Mouse (Mus musculus): ENCODE results near the gene Prr12.

DNA sequence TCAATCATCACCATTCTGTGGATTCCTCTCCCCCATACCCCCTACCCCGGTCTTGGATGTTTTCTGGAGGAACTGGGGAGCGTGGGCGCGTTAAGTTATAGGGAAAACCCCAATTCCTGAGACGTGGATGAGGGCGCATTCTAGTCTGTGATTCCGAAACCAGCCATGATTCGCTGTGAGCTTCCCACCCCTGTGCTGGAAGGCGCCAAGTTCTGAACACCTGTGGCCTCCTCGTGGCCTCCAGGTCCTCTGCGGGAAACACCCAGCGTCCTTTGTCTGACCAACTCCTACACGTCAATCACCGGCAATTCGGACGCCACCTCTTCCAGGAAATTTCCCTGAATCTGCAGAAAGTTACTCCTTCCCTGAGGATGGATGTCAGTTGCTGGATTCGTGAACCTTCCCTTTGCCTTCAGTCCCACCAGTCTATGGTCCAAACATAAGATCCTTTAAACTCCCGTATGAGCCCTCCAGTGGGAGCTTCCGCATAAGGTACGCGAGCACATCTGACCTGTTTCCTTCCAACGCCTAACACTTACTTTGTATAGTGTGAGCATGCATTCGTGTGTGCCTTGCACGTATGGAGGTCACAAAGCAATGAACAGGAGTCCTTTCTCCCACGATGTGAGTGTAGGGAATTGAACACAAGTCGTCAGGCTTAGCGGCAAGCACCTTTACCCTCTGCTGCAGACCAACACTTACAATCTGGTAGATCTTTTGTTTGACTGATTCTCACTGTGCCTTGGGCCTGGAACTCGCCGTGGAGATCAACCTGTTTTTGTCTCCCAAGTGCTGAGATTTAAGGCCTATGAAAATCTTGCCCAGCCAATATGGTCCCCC is 65.6 kb downstream of the Prr12 start:
- TF ChIP-seq CTCF (IDR thresholded peaks at IDR 0.05; ENCODE audit: extremely low read depth, insufficient read depth, low read length), result no peak
- no peak; the same call in 1 of the 2 replicates for TF ChIP-seq POLR2A (IDR thresholded peaks at IDR 0.05; ENCODE audit: extremely low read depth, insufficient read depth, low read length)

Measured in cortical plate, adult 2 months (tissue).